In the genomic region with DNA sequence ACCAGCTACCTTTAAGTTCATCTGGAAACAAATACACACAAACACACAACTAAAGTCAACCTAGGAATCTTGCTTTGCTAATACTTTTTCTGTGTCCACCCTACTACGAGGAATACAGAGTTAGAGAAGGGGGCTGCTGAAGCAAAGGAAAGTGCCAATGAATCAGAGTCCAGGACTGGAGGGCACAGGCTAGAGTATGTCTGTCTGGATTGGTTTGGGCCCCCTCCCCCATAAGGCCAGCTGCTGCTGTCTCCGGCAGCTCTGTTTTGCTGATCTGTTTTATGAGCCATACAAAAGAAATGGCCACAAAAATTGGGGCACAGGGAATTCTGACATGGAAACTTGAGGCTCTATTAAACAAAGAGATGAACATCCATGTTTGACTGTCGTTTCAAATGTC, we compare ENCODE assay signal across 11 mouse cellular contexts.
"Had no signal": no experiment of that assay in that cellular context is flagged by ENCODE, and none has a peak within 500 bp of the region (broad histone marks: within the 10 kb centered on the region; RNA-seq: fewer than 3 reads in every experiment).

No protein-coding gene starts in this region.

- H3K9me3 ChIP-seq: limb, embryonic 12.5 days; midbrain, embryonic 12.5 days had no signal

- H3K4me2 ChIP-seq: limb, embryonic 12.5 days; midbrain, embryonic 12.5 days had no signal

- H3K4me1 ChIP-seq: midbrain, embryonic 12.5 days had no signal

- H3K36me3 ChIP-seq: limb, embryonic 12.5 days; midbrain, embryonic 12.5 days had no signal

- H3K27ac ChIP-seq: left cerebral cortex, adult 2 months; limb, embryonic 12.5 days; liver, embryonic 14.5 days; midbrain, embryonic 12.5 days had no signal

- DNase-seq: kidney, adult 9 months; lung, adult 18-20 months; right cerebral cortex, postnatal 4 days; spleen, adult 18-20 months; thymus, adult 18-20 months; thymus, postnatal 14 days had no signal

- H3K4me3 ChIP-seq: left cerebral cortex, adult 2 months; limb, embryonic 12.5 days; midbrain, embryonic 12.5 days had no signal

- H3K9ac ChIP-seq: limb, embryonic 12.5 days; liver, embryonic 14.5 days; midbrain, embryonic 12.5 days had no signal

- ATAC-seq: intestine, embryonic 16.5 days had no signal

- H3K27me3 ChIP-seq: limb, embryonic 12.5 days; midbrain, embryonic 12.5 days had no signal
